Mouse (Mus musculus): ENCODE data around the gene Cdkn2d. TPM values are rescaled to one million over a fixed set of nuclear protein-coding genes. Genes with fewer than 3 reads are reported as not detected.

Cdkn2d gene
- polyA plus RNA-seq, 1 experiment from 2014 or later = 88.5 TPM

GRCm38 (mm10) chr9:21290589-21290988, 618 bp downstream of the Cdkn2d start:
- Histone ChIP-seq H3K9me3 (replicated peaks) (no peaks in the 10 kb centered on the region), H3K27me3 (replicated peaks) (no peaks in the 10 kb centered on the region), H3K4me2 (peak overlapping the region; percentile 87), H3K4me1 (replicated peaks) (peaks cover 29% of the 10 kb centered on the region), H3K9ac (peak overlapping the region; percentile 78), H3K36me3 (peaks cover 8% of the 10 kb centered on the region), H3K4me3 (peak overlapping the region; percentile 65), H3K27ac (ENCODE audit: poor library complexity, severe bottlenecking) (peak overlapping the region; percentile 77)
- WGBS = 1% methylated on average over 20 of the region's 20 CpGs
- no peak for ATAC-seq (ENCODE audit: insufficient number of reproducible peaks, low FRiP score)

- Histone ChIP-seq H3K9ac (peak overlapping the region; percentile 57; the same call in 1 of the 2 replicates), H3K27me3 (replicated peaks) (no peaks in the 10 kb centered on the region), H3K4me1 (replicated peaks) (peaks cover 29% of the 10 kb centered on the region), H3K4me3 (peak overlapping the region; percentile 65), H3K27ac (ENCODE audit: poor library complexity, severe bottlenecking) (peak overlapping the region; percentile 84), H3K4me2 (peak overlapping the region; percentile 87), H3K9me3 (replicated peaks) (no peaks in the 10 kb centered on the region), H3K36me3 (peaks cover 19% of the 10 kb centered on the region)
- ATAC-seq (ENCODE audit: insufficient number of reproducible peaks, low FRiP score) = no peak
- WGBS = 85% methylated on average over 2 of the region's 2 CpGs
These were observed 1.9 kb downstream of the Cdkn2d start for GRCm38 (mm10) chr9:21289337-21289671.

GRCm38 (mm10) chr9:21288404-21289336, 2.5 kb downstream of the Cdkn2d start:
- peak overlapping the region; percentile 84 for H3K27ac ChIP-seq (ENCODE audit: poor library complexity, severe bottlenecking)
- no peaks in the 10 kb centered on the region for H3K9me3 ChIP-seq (replicated peaks)
- peaks cover 29% of the 10 kb centered on the region for H3K4me1 ChIP-seq (replicated peaks)
- peak overlapping the region; percentile 57 for H3K9ac ChIP-seq
- peak overlapping the region; percentile 65 for H3K4me3 ChIP-seq
- ATAC-seq (ENCODE audit: insufficient number of reproducible peaks, low FRiP score) = no peak
- H3K4me2 ChIP-seq = peak overlapping the region; percentile 87
- H3K36me3 ChIP-seq = peaks cover 26% of the 10 kb centered on the region
- 70% methylated on average over 13 of the region's 13 CpGs for WGBS
- H3K27me3 ChIP-seq (replicated peaks) = no peaks in the 10 kb centered on the region

GRCm38 (mm10) chr9:21287571-21288402, 3.4 kb downstream of the Cdkn2d start, which contains the start of gene Kri1:
TSS of gene Kri1 (minus strand) at chr9:21287969.
- ATAC-seq (ENCODE audit: insufficient number of reproducible peaks, low FRiP score) = peak; percentile 82
- under 1% methylated on average over 59 of the region's 59 CpGs for WGBS
- Histone ChIP-seq H3K27ac (ENCODE audit: poor library complexity, severe bottlenecking) (peak within 1 kb of the TSS; percentile 84), H3K9me3 (replicated peaks) (no peaks in the 10 kb centered on the region), H3K36me3 (peaks cover 31% of the 10 kb centered on the region), H3K9ac (peak within 1 kb of the TSS; percentile 78), H3K4me2 (peak within 1 kb of the TSS; percentile 87), H3K27me3 (replicated peaks) (no peaks in the 10 kb centered on the region), H3K4me1 (replicated peaks) (peaks cover 29% of the 10 kb centered on the region), H3K4me3 (peak within 1 kb of the TSS; percentile 65)

- ATAC-seq (ENCODE audit: insufficient number of reproducible peaks, low FRiP score) = no peak
- Histone ChIP-seq H3K4me3 (peak overlapping the region; percentile 65), H3K9me3 (replicated peaks) (no peaks in the 10 kb centered on the region), H3K9ac (peak overlapping the region; percentile 78), H3K36me3 (peaks cover 40% of the 10 kb centered on the region), H3K4me2 (peak overlapping the region; percentile 87), H3K4me1 (replicated peaks) (peaks cover 29% of the 10 kb centered on the region), H3K27me3 (replicated peaks) (no peaks in the 10 kb centered on the region), H3K27ac (ENCODE audit: poor library complexity, severe bottlenecking) (peak overlapping the region; percentile 84; the same call in 1 of the 2 replicates)
- 43% methylated on average over 3 of the region's 3 CpGs for WGBS
These were observed 4.5 kb downstream of the Cdkn2d start for GRCm38 (mm10) chr9:21286753-21287152.

GRCm38 (mm10) chr9:21283994-21284393, 7.2 kb downstream of the Cdkn2d start:
- WGBS = 90% methylated on average over 3 of the region's 3 CpGs
- peaks cover 22% of the 10 kb centered on the region for H3K4me1 ChIP-seq (replicated peaks)
- H3K27me3 ChIP-seq (replicated peaks) = no peaks in the 10 kb centered on the region
- H3K9me3 ChIP-seq (replicated peaks) = no peaks in the 10 kb centered on the region
- no peak overlapping the region for H3K4me2 ChIP-seq
- peaks cover 67% of the 10 kb centered on the region for H3K36me3 ChIP-seq
- H3K27ac ChIP-seq (ENCODE audit: poor library complexity, severe bottlenecking) = no peak overlapping the region
- H3K9ac ChIP-seq = no peak overlapping the region
- no peak overlapping the region for H3K4me3 ChIP-seq
- ATAC-seq (ENCODE audit: insufficient number of reproducible peaks, low FRiP score) = no peak

- H3K27ac ChIP-seq (ENCODE audit: poor library complexity, severe bottlenecking) = no peak overlapping the region
- H3K4me1 ChIP-seq (replicated peaks) = peaks cover 19% of the 10 kb centered on the region
- WGBS = 91% methylated on average over 5 of the region's 5 CpGs
- H3K4me2 ChIP-seq = no peak overlapping the region
- no peak overlapping the region for H3K9ac ChIP-seq
- H3K9me3 ChIP-seq (replicated peaks) = no peaks in the 10 kb centered on the region
- no peak for ATAC-seq (ENCODE audit: insufficient number of reproducible peaks, low FRiP score)
- no peaks in the 10 kb centered on the region for H3K27me3 ChIP-seq (replicated peaks)
- H3K4me3 ChIP-seq = no peak overlapping the region
- H3K36me3 ChIP-seq = peaks cover 67% of the 10 kb centered on the region
These were observed 7.6 kb downstream of the Cdkn2d start for GRCm38 (mm10) chr9:21283591-21283990.

GRCm38 (mm10) chr9:21277776-21278175, 13.4 kb downstream of the Cdkn2d start:
- Histone ChIP-seq H3K27me3 (replicated peaks) (no peaks in the 10 kb centered on the region), H3K9ac (no peak overlapping the region), H3K36me3 (peaks cover 99% of the 10 kb centered on the region), H3K9me3 (replicated peaks) (no peaks in the 10 kb centered on the region), H3K4me3 (no peak overlapping the region), H3K4me1 (replicated peaks) (peaks cover 32% of the 10 kb centered on the region), H3K4me2 (no peak overlapping the region), H3K27ac (ENCODE audit: poor library complexity, severe bottlenecking) (no peak overlapping the region)
- ATAC-seq (ENCODE audit: insufficient number of reproducible peaks, low FRiP score) = no peak
- 92% methylated on average over 5 of the region's 5 CpGs for WGBS

- peaks cover 32% of the 10 kb centered on the region for H3K4me1 ChIP-seq (replicated peaks)
- H3K27me3 ChIP-seq (replicated peaks) = no peaks in the 10 kb centered on the region
- H3K4me2 ChIP-seq = no peak overlapping the region
- no peak overlapping the region for H3K9ac ChIP-seq
- whole genome bisulfite sequencing = 91% methylated on average over 8 of the region's 8 CpGs
- no peaks in the 10 kb centered on the region for H3K9me3 ChIP-seq (replicated peaks)
- peaks cover 100% of the 10 kb centered on the region for H3K36me3 ChIP-seq
- H3K4me3 ChIP-seq = no peak overlapping the region
- no peak overlapping the region for H3K27ac ChIP-seq (ENCODE audit: poor library complexity, severe bottlenecking)
- ATAC-seq (ENCODE audit: insufficient number of reproducible peaks, low FRiP score) = no peak
These were observed 14.9 kb downstream of the Cdkn2d start for GRCm38 (mm10) chr9:21276307-21276706.

GRCm38 (mm10) chr9:21275727-21276126, 15.5 kb downstream of the Cdkn2d start:
- no peak overlapping the region for H3K9ac ChIP-seq
- H3K9me3 ChIP-seq (replicated peaks) = no peaks in the 10 kb centered on the region
- peaks cover 32% of the 10 kb centered on the region for H3K4me1 ChIP-seq (replicated peaks)
- H3K4me3 ChIP-seq = no peak overlapping the region
- peaks cover 100% of the 10 kb centered on the region for H3K36me3 ChIP-seq
- H3K27me3 ChIP-seq (replicated peaks) = no peaks in the 10 kb centered on the region
- ATAC-seq (ENCODE audit: insufficient number of reproducible peaks, low FRiP score) = no peak
- no peak overlapping the region for H3K4me2 ChIP-seq
- no peak overlapping the region for H3K27ac ChIP-seq (ENCODE audit: poor library complexity, severe bottlenecking)
- WGBS = 86% methylated on average over 12 of the region's 12 CpGs
